Mouse (Mus musculus) bone marrow macrophage, adult 2 months (primary cell): ENCODE measurements around the gene Fcrl6. TPM values are rescaled to one million over a fixed set of nuclear protein-coding genes. Genes with fewer than 3 reads are reported as not detected.

Source experiments
- H3K27ac ChIP-seq: 2 replicates; pipeline ENCODE4 v1.5.1; 2012; ENCODE audit warnings: low read depth, low read length; ENCODE audit not compliant: insufficient read depth
- H3K4me1 ChIP-seq: 2 replicates; pipeline ENCODE4 v1.6.1; 2012; ENCODE audit warnings: low read length; ENCODE audit not compliant: control insufficient read depth, insufficient read depth
- H3K4me3 ChIP-seq: 2 replicates; pipeline ENCODE4 v1.5.1; 2012; ENCODE audit warnings: mild to moderate bottlenecking, low read length, moderate library complexity; ENCODE audit not compliant: insufficient read depth
- CTCF ChIP-seq: IDR thresholded peaks from 2 replicates; pipeline ENCODE4 v1.5.1; 2012; ENCODE audit warnings: low read depth, mild to moderate bottlenecking, low read length, moderate library complexity
- POLR2A ChIP-seq: IDR thresholded peaks from 2 replicates; pipeline ENCODE4 v1.6.1; 2012; ENCODE audit warnings: mild to moderate bottlenecking, low read depth, low read length, borderline replicate concordance
- polyA plus RNA-seq: library from polyadenylated mRNA; stranded (reverse); fragments of >200 nt; gene quantifications from 2 replicates; pipeline ENCODE4 v1.2.4, GENCODE M21; 2012; ENCODE audit not compliant: missing spikeins, insufficient read depth, insufficient read length

The Fcrl6 gene
- polyA plus RNA-seq, 1 experiment = not detected

- TF ChIP-seq POLR2A = no peak
- H3K4me1 ChIP-seq = peaks cover 18% of the 10 kb centered on the region
- H3K27ac ChIP-seq = no peak overlapping the region
- no peak overlapping the region for H3K4me3 ChIP-seq
Measured at GRCm38 (mm10) chr1:172584271-172584670, 18.1 kb downstream of the Fcrl6 start.

GRCm38 (mm10) chr1:172582436-172582835, 19.9 kb downstream of the Fcrl6 start:
- Histone ChIP-seq H3K27ac (no peak overlapping the region), H3K4me1 (peaks cover 11% of the 10 kb centered on the region), H3K4me3 (no peak overlapping the region)
- no peak for TF ChIP-seq POLR2A
- TF ChIP-seq CTCF = no peak

GRCm38 (mm10) chr1:172580116-172580515, 22.2 kb downstream of the Fcrl6 start:
- TF ChIP-seq POLR2A (no peak), CTCF (no peak)
- Histone ChIP-seq H3K4me3 (no peak overlapping the region), H3K27ac (no peak overlapping the region)

GRCm38 (mm10) chr1:172567758-172568157, 34.6 kb downstream of the Fcrl6 start:
- Histone ChIP-seq H3K4me1 (peaks cover 35% of the 10 kb centered on the region), H3K27ac (no peak overlapping the region), H3K4me3 (no peak overlapping the region)
- no peak for TF ChIP-seq POLR2A
- no peak for TF ChIP-seq CTCF

More at GRCm38 (mm10) chr1:172580116-172580515, 22.2 kb downstream of the Fcrl6 start:
- peaks cover 3% of the 10 kb centered on the region; the same call in 1 of the 2 replicates for H3K4me1 ChIP-seq

GRCm38 (mm10) chr1:172566131-172566530, 36.2 kb downstream of the Fcrl6 start:
- no peak for TF ChIP-seq POLR2A
- TF ChIP-seq CTCF = no peak
- peak overlapping the region; percentile 70 for H3K27ac ChIP-seq

GRCm38 (mm10) chr1:172563465-172563828, 38.9 kb downstream of the Fcrl6 start:
- no peak overlapping the region for H3K27ac ChIP-seq
- no peak for TF ChIP-seq POLR2A
- TF ChIP-seq CTCF = no peak
- peak overlapping the region; percentile 73 for H3K4me3 ChIP-seq
- H3K4me1 ChIP-seq = peaks cover 38% of the 10 kb centered on the region

More at GRCm38 (mm10) chr1:172566131-172566530, 36.2 kb downstream of the Fcrl6 start:
- no peak overlapping the region for H3K4me3 ChIP-seq
- H3K4me1 ChIP-seq = peaks cover 38% of the 10 kb centered on the region

- H3K4me3 ChIP-seq = peak overlapping the region; percentile 73
- TF ChIP-seq CTCF (peak; percentile 55), POLR2A (no peak)
- no peak overlapping the region for H3K27ac ChIP-seq
- peaks cover 37% of the 10 kb centered on the region for H3K4me1 ChIP-seq
Measured at GRCm38 (mm10) chr1:172562641-172563464, 39.5 kb downstream of the Fcrl6 start.

- H3K27ac ChIP-seq = no peak within 1 kb of the TSS
- no peak within 1 kb of the TSS for H3K4me3 ChIP-seq
- H3K4me1 ChIP-seq = peaks cover 44% of the 10 kb centered on the region
- TF ChIP-seq CTCF (no peak), POLR2A (no peak)
Measured at GRCm38 (mm10) chr1:172555638-172556037, 46.7 kb downstream of the Fcrl6 start, which contains the start of gene Vsig8. Gene Vsig8 (plus strand): TSS chr1:172555938.

DNA sequence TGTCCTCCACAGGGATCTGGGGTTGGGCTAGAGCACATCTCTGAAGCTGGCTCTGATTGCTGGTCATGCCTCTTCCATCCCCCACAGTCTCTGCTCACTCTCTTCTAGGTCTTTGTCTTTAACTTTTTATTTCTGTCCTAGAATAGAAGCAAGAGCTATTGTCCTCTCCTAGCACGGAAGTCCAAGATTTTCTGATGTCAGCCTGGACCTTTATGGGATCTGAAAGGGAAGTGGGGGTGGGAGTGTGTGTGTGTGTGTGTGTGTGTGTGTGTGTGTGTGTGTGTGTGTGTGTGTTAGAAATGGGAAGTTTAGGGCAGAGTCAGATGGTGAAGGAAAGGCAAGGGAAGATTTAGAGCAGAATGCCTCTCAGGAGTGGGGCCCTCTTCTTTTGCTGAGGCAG, 49.7 kb downstream of the Fcrl6 start:
- TF ChIP-seq POLR2A = no peak
- no peak for TF ChIP-seq CTCF
- H3K27ac ChIP-seq = peak overlapping the region; percentile 61
- no peak overlapping the region for H3K4me3 ChIP-seq
- peaks cover 52% of the 10 kb centered on the region for H3K4me1 ChIP-seq

GRCm38 (mm10) chr1:172551009-172551408, 51.3 kb downstream of the Fcrl6 start:
- H3K4me3 ChIP-seq = no peak overlapping the region
- no peak overlapping the region for H3K27ac ChIP-seq
- TF ChIP-seq CTCF (no peak), POLR2A (no peak)
- peaks cover 64% of the 10 kb centered on the region for H3K4me1 ChIP-seq
